Mouse (Mus musculus) limb, embryonic 15.5 days (tissue): ENCODE results near the gene Gemin4. TPM values are rescaled to one million over a fixed set of nuclear protein-coding genes. Genes with fewer than 3 reads are reported as not detected.

Source experiments
- ATAC-seq: fragments of 200-750 bp; cut with Nextera tagmentation; 2 replicates; pipeline ENCODE4 v1.8.0; 2017; ENCODE audit warnings: low read depth, moderate TSS enrichment; ENCODE audit not compliant: insufficient number of reproducible peaks, low FRiP score, low TSS enrichment
- H3K27ac ChIP-seq: fragments of 300-500 bp; sonication (generic); 2 replicates; pipeline ENCODE4 v1.5.1; 2015; ENCODE audit warnings: moderate library complexity, mild to moderate bottlenecking, inconsistent platforms
- H3K27me3 ChIP-seq: fragments of 300-500 bp; sonication (generic); 2 replicates; pipeline ENCODE4 v1.6.1; 2015; ENCODE audit warnings: inconsistent platforms
- H3K36me3 ChIP-seq: fragments of 300-500 bp; sonication (generic); 2 replicates; pipeline ENCODE4 v1.6.1; 2015; ENCODE audit warnings: inconsistent platforms
- H3K4me1 ChIP-seq: fragments of 300-500 bp; sonication (generic); 2 replicates; pipeline ENCODE4 v1.6.1; 2015; ENCODE audit warnings: inconsistent platforms
- H3K4me2 ChIP-seq: fragments of 300-500 bp; sonication (generic); 2 replicates; pipeline ENCODE4 v1.6.1; 2015; ENCODE audit warnings: mild to moderate bottlenecking, inconsistent platforms
- H3K4me3 ChIP-seq: fragments of 300-500 bp; sonication (generic); 2 replicates; pipeline ENCODE4 v1.5.1; 2015; ENCODE audit warnings: mild to moderate bottlenecking, inconsistent platforms
- H3K9ac ChIP-seq: fragments of 300-500 bp; sonication (generic); 2 replicates; pipeline ENCODE4 v1.6.1; 2015; ENCODE audit warnings: inconsistent platforms
- H3K9me3 ChIP-seq: fragments of 300-500 bp; sonication (generic); 2 replicates; pipeline ENCODE4 v1.6.1; 2016; ENCODE audit warnings: inconsistent platforms
- WGBS: fragments of 180-500 bp; shearing (Covaris S2); methylation state at CpG from one replicate; pipeline ENCODE4 v1.1.7; 2015; 5-methylcytosine and 5-hydroxymethylcytosine counted together
- polyA plus RNA-seq: library from polyadenylated mRNA; unstranded; fragments of >200 nt; fragmentation: Nextera tagmentation; extraction: Ambion mirVana; gene quantifications from 2 replicates; pipeline ENCODE4 v1.2.1, GENCODE M21; 2015

Gemin4 gene
- polyA plus RNA-seq, 1 experiment from 2014 or later: 24.0 TPM

DNA sequence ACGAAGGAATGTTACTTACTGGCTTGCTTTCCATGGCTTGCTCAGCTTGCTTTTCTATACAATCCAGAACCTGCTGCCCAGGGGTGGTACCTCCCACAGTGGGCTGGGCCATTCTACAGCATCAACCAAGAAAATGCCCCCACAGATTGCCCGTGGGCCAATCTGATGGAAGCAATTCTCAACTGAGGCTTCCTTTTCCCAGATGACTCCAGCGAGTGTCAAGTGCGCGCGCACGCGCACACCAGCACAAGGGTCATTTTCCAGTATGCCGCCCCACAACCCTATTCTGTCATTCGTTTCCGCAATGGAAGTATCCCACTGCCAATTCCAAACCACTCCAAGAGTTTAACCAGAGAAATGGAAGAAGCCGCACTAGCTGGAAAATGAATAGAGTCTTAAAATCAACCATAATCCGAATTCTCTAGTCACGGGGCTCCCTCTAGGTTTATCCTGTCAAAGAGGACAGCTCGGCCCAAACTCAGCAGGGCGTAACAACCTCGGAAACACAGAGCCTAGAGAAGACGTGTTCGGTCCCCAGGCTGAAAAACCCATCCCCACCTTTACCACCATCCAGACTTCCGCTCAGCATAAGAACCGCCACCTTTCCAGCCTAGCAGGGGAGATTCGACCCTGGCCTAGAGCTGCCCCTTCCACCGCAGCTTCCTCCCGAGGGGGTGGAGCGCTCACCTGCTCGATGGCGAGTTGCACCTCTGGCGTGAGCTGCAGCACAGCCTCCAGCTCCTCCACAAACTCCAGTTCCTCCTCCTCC, 38.6 kb downstream of the Gemin4 start:
- Histone ChIP-seq H3K36me3 (peaks cover 9% of the 10 kb centered on the region; the same call in 1 of the 2 replicates), H3K4me1 (peaks cover 8% of the 10 kb centered on the region), H3K9me3 (no peaks in the 10 kb centered on the region), H3K4me3 (peak overlapping the region; percentile 94), H3K4me2 (peak overlapping the region; percentile 90), H3K9ac (peak overlapping the region; percentile 63), H3K27ac (peak overlapping the region; percentile 71), H3K27me3 (no peaks in the 10 kb centered on the region)
- WGBS: 2% methylated on average over 28 of the region's 28 CpGs
- ATAC-seq: peak; percentile 57

DNA sequence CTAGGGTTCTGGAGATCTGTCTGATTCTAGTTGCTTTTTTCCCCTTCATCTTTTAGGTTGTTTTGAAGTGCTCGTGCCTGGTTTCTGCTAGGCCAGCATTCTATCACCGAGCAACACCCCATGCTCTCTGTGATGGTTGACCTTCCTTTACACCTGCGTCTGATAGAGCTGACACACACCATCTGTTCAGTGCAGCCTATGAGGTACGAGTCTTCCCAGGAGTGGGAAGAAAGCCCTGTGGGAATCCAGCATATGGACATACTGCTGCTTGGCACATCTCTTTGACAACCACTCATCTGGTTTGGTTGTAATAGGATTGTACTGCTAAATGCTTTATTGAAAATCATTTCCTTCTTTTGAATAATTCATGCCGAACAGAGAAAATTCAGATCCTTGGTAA, 47.3 kb downstream of the Gemin4 start:
- Histone ChIP-seq H3K9me3 (no peaks in the 10 kb centered on the region), H3K4me2 (no peak overlapping the region), H3K4me3 (no peak overlapping the region), H3K36me3 (peaks cover 23% of the 10 kb centered on the region), H3K4me1 (peaks cover 6% of the 10 kb centered on the region), H3K27me3 (no peaks in the 10 kb centered on the region), H3K27ac (no peak overlapping the region), H3K9ac (no peak overlapping the region)
- ATAC-seq: no peak
- 69% methylated on average over 5 of the region's 5 CpGs for WGBS

DNA sequence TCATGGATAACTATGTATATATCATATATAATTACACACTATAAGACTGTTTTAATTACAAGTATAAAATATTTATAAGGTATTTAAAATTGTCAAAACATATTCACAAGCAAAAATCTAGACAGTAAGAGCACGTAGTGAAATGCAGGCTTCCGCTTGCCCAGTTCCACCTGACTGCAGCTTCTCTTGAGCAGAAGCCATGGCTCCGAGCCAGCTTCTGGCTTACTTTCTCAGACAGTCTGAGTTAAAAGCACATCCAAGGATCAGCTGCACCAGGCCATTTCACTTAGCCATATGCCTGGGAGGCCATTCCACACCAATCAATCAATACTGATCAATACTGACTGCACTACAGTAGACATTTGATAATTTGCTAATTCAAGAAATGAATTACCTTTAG, 48.5 kb downstream of the Gemin4 start:
- ATAC-seq: no peak
- no peak overlapping the region for H3K27ac ChIP-seq
- H3K27me3 ChIP-seq: no peaks in the 10 kb centered on the region
- no peaks in the 10 kb centered on the region for H3K9me3 ChIP-seq
- no peak overlapping the region for H3K9ac ChIP-seq
- no peak overlapping the region for H3K4me3 ChIP-seq
- H3K4me1 ChIP-seq: peaks cover 6% of the 10 kb centered on the region
- peaks cover 26% of the 10 kb centered on the region for H3K36me3 ChIP-seq
- 60% methylated on average over 3 of the region's 3 CpGs for WGBS
- no peak overlapping the region for H3K4me2 ChIP-seq

DNA sequence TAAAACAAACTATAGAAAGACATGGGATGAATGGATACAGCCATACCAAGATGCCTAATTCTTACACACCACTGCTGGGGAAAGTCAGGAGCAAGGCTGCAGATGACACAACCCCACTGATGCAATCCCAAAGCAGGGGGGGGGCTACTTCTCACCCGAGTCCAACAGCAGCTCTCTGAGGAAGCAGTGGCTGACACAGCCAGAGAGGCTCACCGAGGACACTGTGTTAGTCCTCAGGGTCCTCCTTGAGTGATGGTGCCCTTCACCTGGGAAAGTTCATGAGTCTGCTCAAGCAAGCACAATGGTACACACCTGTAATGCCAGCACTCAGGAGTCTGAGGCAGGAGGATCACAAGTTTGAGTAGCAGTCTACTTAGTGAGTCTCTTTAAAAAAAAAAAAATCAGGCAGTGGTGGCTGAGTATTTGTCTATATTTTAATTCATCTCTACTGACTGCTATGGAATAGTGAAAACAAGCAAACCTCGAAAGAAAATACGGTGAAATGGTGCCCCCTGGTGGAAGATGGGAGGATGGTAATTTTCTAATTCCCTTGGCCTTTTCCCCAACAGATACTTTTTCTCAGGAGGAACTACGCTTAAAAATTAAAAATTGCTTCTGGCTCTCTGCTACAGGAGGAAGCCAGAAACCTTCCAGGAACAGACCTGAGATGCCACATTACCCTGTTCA, 50.2 kb downstream of the Gemin4 start:
- 19% methylated on average over 5 of the region's 5 CpGs for WGBS
- H3K27me3 ChIP-seq: no peaks in the 10 kb centered on the region
- H3K9ac ChIP-seq: no peak overlapping the region
- no peak overlapping the region for H3K4me3 ChIP-seq
- no peak for ATAC-seq
- H3K36me3 ChIP-seq: peaks cover 27% of the 10 kb centered on the region
- no peak overlapping the region for H3K4me2 ChIP-seq
- H3K27ac ChIP-seq: no peak overlapping the region
- no peaks in the 10 kb centered on the region for H3K9me3 ChIP-seq
- peaks cover 6% of the 10 kb centered on the region for H3K4me1 ChIP-seq

DNA sequence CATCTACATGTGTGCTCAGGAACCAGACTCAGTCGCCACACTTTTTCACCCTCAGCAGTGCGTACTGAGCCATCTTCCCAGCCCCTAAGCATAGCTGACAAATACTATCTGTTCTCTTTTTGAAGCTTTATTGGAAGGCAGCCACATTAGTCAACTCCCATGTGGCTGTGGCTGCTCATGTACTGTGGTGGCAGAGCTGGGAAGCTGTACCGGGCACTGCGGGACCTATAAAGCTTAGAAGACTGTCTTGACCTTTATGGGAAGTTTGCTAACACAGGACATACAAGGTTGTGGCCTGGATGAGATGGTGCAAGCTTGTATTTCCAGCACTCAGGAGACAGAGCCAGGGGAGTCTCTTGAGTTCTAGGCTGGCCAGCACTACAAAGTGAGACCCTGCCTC, 50.8 kb downstream of the Gemin4 start:
- no peak overlapping the region for H3K27ac ChIP-seq
- ATAC-seq: no peak
- 87% methylated on average over 4 of the region's 4 CpGs for WGBS
- no peaks in the 10 kb centered on the region for H3K9me3 ChIP-seq
- H3K4me3 ChIP-seq: no peak overlapping the region
- H3K4me1 ChIP-seq: peaks cover 6% of the 10 kb centered on the region
- H3K27me3 ChIP-seq: no peaks in the 10 kb centered on the region
- no peak overlapping the region for H3K9ac ChIP-seq
- H3K4me2 ChIP-seq: no peak overlapping the region
- peaks cover 22% of the 10 kb centered on the region for H3K36me3 ChIP-seq

Other genes with a start within 250 kb of the Gemin4 start
- gene 1700016K19Rik, start 217.8 kb downstream of the Gemin4 start, polyA plus RNA-seq: 0.84 and 1.1 TPM in 2 replicates
- gene Rflnb, start 189.9 kb downstream of the Gemin4 start, polyA plus RNA-seq: 51.0 and 59.4 TPM in 2 replicates
- 43.5 and 44.3 TPM in 2 replicates for gene Vps53, start 38.0 kb downstream of the Gemin4 start, polyA plus RNA-seq
- gene Fam57a, start 38.0 kb downstream of the Gemin4 start, polyA plus RNA-seq: 98.1 and 106 TPM in 2 replicates
- gene Dbil5, start 56 bp downstream of the Gemin4 start, polyA plus RNA-seq: 0.88 and 1.5 TPM in 2 replicates
- gene Mrm3, start 26.1 kb upstream of the Gemin4 start, polyA plus RNA-seq: 22.8 and 27.2 TPM in 2 replicates
- gene Glod4, start 26.1 kb upstream of the Gemin4 start, polyA plus RNA-seq: 128 and 131 TPM in 2 replicates
- 48.1 and 60.8 TPM in 2 replicates for gene Nxn, start 181.5 kb upstream of the Gemin4 start, polyA plus RNA-seq
- 101 and 107 TPM in 2 replicates for gene Timm22, start 189.3 kb upstream of the Gemin4 start, polyA plus RNA-seq